Comparison of ENCODE assay signal across 10 mouse cellular contexts in the genomic region with DNA sequence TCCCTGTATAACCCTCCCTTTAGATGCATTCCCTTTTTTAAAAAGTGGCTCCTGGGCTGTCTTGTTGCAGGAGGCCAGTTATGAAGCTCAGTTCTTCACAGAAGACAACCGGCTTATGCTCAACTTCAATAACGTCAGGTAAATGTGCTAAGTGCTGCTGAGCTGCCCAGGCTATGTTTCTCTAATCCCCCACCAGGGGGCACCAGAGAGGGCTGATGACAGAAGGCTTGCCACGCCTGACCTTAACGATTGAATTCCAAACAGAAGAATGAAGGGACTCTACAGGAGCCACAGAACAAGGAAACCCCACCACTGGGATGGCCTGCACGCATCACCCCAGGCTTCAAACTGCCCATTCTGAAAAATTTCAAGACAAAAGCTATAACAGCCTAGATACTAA. TPM values are rescaled to one million over a fixed set of nuclear protein-coding genes. Genes with fewer than 3 reads are reported as not detected.
DNase-seq lines count a peak whose midpoint lies in the region; TF ChIP-seq lines count a peak whose summit lies in the region.
"Had no signal": no experiment of that assay in that cellular context is flagged by ENCODE, and none has a peak within 500 bp of the region (broad histone marks: within the 10 kb centered on the region; RNA-seq: fewer than 3 reads in every experiment).

No protein-coding gene starts in this region.

- H3K9ac ChIP-seq in liver, adult 2 months (ENCODE audit: low read depth, low read length), result no peak overlapping the region

- no peak for TF ChIP-seq POLR2A in liver, adult 2 months (IDR thresholded peaks at IDR 0.05; ENCODE audit: extremely low read depth, insufficient read depth, low read length)

- WGBS in liver, adult 2 months, result 7% methylated on average over 5 of the region's 5 CpGs

- H3K36me3 ChIP-seq in liver, adult 2 months (ENCODE audit: control insufficient read depth, insufficient read depth, low read length), result no peaks in the 10 kb centered on the region

- TF ChIP-seq CTCF in liver, adult 2 months (IDR thresholded peaks at IDR 0.05; ENCODE audit: low read depth, low read length), result peak; percentile 85

- H3K79me2 ChIP-seq in liver, adult 2 months (ENCODE audit: control insufficient read depth, insufficient read depth, low read length), result no peaks in the 10 kb centered on the region

- H3K27ac ChIP-seq in liver, adult 2 months (replicated peaks; ENCODE audit: insufficient read depth, low read depth, low read length), result no peak overlapping the region

- no peak overlapping the region for H3K4me3 ChIP-seq in liver, adult 2 months (ENCODE audit: insufficient read depth, low read depth, low read length)

- H3K27me3 ChIP-seq in liver, adult 2 months (ENCODE audit: control insufficient read depth, insufficient read depth, low read length), result no peaks in the 10 kb centered on the region

- no peaks in the 10 kb centered on the region for H3K4me1 ChIP-seq in liver, adult 2 months (ENCODE audit: control insufficient read depth, insufficient read depth, low read length)

- peak; percentile 73 to 77 for DNase-seq in left cerebral cortex, adult 18-20 months (ENCODE audit: low spot score in 2 of 2)
- DNase-seq in left cerebral cortex, adult 11 months (ENCODE audit: low spot score), result no peak
- peak; percentile 82 for DNase-seq in adrenal gland, postnatal 25 days
- peak; percentile 67 for DNase-seq in embryo, embryonic 9.5 days (ENCODE audit: extremely low spot score)
- peak; percentile 74 for DNase-seq in induced T-regulatory cell, adult 2 months (ENCODE audit: low read depth)
- DNase-seq in liver, adult 2 months (ENCODE audit: extremely low read depth, low read depth, low spot score), result peak; percentile 57
- peak; percentile 87 for DNase-seq in retina, embryonic 14.5 days (ENCODE audit: low spot score)
- DNase-seq in thymus, postnatal 36 days, result peak; percentile 36 to 46

RNA-seq across cellular contexts. Expression of gene Bpifb5, which starts 8.4 kb away (rescaled TPM):
- total RNA-seq in left cerebral cortex, adult 18-20 months (2021), result not detected
- total RNA-seq in adrenal gland, postnatal 25 days (2021), result not detected in 2 replicates
- total RNA-seq in liver, adult 2 months (2014; rRNA removed), result not detected in 2 replicates
- polyA plus RNA-seq in liver, adult 2 months (2012; rRNA removed), result not detected in 2 replicates

RNA-seq across cellular contexts. Expression of gene Bpifb1, which starts 24.6 kb away (rescaled TPM):
- total RNA-seq in left cerebral cortex, adult 18-20 months (2021), result under 1 TPM in 1 of 2 experiments, not detected in 1; 0.21 TPM
- not detected in 2 replicates for total RNA-seq in adrenal gland, postnatal 25 days (2021)
- total RNA-seq in liver, adult 2 months (2014; rRNA removed), result not detected in 2 replicates
- polyA plus RNA-seq in liver, adult 2 months (2012; rRNA removed), result not detected in 2 replicates
- polyA plus RNA-seq: neural tube, embryonic 14.5 days had no signal

RNA-seq across cellular contexts. Expression of gene Bpifb9a, which starts 42.5 kb away (rescaled TPM):
- total RNA-seq in left cerebral cortex, adult 18-20 months (2021), result not detected
- not detected in 2 replicates for total RNA-seq in adrenal gland, postnatal 25 days (2021)
- not detected in 2 replicates for total RNA-seq in liver, adult 2 months (2014; rRNA removed)
- not detected in 2 replicates for polyA plus RNA-seq in liver, adult 2 months (2012; rRNA removed)
- polyA plus RNA-seq: frontal cortex, adult 2 months; neural tube, embryonic 14.5 days had no signal

RNA-seq across cellular contexts. Expression of gene Bpifa5, which starts 52.8 kb away (rescaled TPM):
- not detected for total RNA-seq in left cerebral cortex, adult 18-20 months (2021)
- not detected in 2 replicates for total RNA-seq in adrenal gland, postnatal 25 days (2021)
- total RNA-seq in liver, adult 2 months (2014; rRNA removed), result not detected in 2 replicates
- not detected in 2 replicates for polyA plus RNA-seq in liver, adult 2 months (2012; rRNA removed)
- polyA plus RNA-seq: frontal cortex, adult 2 months; neural tube, embryonic 14.5 days had no signal
